Mouse (Mus musculus): ENCODE data around the gene Tgfbr3. TPM values are rescaled to one million over a fixed set of nuclear protein-coding genes. Genes with fewer than 3 reads are reported as not detected.
A peak's percentile ranks its signal among the peaks of the same experiment; 100 is the strongest.

The Tgfbr3 gene
- polyA plus RNA-seq, 1 experiment from 2014 or later, result 38.2 TPM

DNA sequence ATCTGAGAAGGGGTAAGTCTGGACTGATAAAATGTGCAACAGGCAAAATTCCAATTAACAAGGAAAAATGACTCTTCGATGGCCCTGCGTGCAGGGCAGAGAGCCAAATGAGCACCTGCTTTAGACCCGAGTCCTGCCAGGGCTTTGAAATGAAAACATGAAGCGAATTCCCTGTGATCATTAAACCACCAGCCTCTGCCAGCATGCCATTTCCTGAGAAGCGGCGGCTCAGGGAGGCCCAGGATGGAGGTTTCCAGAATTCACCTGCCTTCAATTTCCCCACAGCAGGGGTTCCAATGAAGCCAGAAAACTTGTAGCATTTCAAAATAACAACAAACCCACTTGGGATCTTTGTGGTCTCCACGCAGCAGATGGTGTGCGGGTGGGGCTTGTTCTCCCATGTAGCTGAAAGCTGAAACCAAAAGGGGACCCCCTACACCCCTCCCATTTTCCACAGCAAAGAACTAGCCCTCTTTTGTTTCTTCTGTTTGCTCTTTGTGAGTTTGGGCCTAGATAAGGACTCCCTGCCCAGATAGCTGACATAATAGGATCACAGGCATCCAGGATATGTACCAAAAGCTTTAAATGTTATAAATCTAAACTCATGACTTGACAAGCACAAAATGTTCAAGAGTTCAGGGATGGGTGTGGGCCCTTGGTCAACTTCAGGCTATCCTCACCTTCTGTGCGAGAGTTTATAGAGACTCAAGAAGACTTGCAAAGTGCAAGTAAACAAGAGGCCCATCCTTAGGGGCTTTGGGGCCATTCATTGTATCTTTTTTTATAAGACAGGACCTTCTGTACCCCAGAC lies 7.3 kb upstream of the Tgfbr3 start:
- Histone ChIP-seq H3K9me3 (ENCODE audit: control insufficient read depth, low read length) (no peaks in the 10 kb centered on the region), H3K27ac (ENCODE audit: low read depth, low read length) (no peak overlapping the region), H3K4me1 (replicated peaks; ENCODE audit: control insufficient read depth, insufficient read depth, low read length) (peaks cover 8% of the 10 kb centered on the region), H3K9ac (ENCODE audit: low read depth, low read length) (no peak overlapping the region), H3K36me3 (ENCODE audit: control insufficient read depth, insufficient read depth, low read length) (no peaks in the 10 kb centered on the region), H3K4me2 (0 out of 2 replicates have a peak overlapping the region, but pooled peaks have one; percentile 26), H3K27me3 (replicated peaks; ENCODE audit: control insufficient read depth, insufficient read depth, low read length) (no peaks in the 10 kb centered on the region), H3K4me3 (ENCODE audit: low read depth, low read length) (no peak overlapping the region)
- DNase-seq (ENCODE audit: low spot score) (no peak), ATAC-seq (replicated peaks; ENCODE audit: low FRiP score) (no peak)
- WGBS, result 59% methylated on average over 9 of the region's 9 CpGs

DNA sequence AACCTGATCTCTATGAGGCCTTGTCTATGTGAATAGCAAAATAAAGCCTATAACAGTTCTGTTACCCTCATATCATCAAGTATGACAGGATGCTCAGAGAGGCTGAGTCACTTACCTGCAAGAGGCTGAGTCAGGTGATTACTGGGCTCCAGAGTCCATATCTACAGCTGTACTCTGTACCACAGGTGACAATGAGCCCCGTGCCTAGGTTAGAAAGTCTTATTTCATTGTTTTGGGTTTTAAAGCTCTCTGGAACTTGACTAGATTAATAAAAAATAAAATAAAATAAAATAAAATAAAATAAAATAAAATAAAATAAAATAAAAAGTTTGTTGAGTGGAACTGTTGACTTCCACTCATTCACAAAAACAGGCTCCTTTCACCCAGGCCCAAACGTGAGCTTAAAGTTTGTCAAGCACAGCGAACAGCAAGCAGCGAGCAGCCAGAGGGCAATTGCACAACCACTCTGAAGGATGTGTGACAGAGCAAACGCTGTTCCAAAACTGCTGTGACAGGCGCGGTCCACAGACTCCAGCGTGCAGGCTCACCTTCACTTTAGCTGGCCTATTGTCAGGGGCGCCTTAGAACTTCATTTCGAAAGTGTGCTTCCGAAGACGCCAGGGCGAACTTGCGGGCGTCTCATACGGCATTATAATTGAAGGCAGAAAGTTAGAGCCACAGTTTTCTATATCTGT lies 6.5 kb upstream of the Tgfbr3 start:
- H3K4me2 ChIP-seq, result 0 out of 2 replicates have a peak overlapping the region, but pooled peaks have one; percentile 26
- H3K9ac ChIP-seq (ENCODE audit: low read depth, low read length), result no peak overlapping the region
- H3K9me3 ChIP-seq (ENCODE audit: control insufficient read depth, low read length), result no peaks in the 10 kb centered on the region
- no peak overlapping the region for H3K4me3 ChIP-seq (ENCODE audit: low read depth, low read length)
- no peaks in the 10 kb centered on the region for H3K36me3 ChIP-seq (ENCODE audit: control insufficient read depth, insufficient read depth, low read length)
- ATAC-seq (replicated peaks; ENCODE audit: low FRiP score) (no peak), DNase-seq (ENCODE audit: low spot score) (no peak)
- no peak overlapping the region for H3K27ac ChIP-seq (ENCODE audit: low read depth, low read length)
- H3K4me1 ChIP-seq (replicated peaks; ENCODE audit: control insufficient read depth, insufficient read depth, low read length), result peaks cover 8% of the 10 kb centered on the region
- WGBS, result 69% methylated on average over 16 of the region's 16 CpGs
- H3K27me3 ChIP-seq (replicated peaks; ENCODE audit: control insufficient read depth, insufficient read depth, low read length), result no peaks in the 10 kb centered on the region

DNA sequence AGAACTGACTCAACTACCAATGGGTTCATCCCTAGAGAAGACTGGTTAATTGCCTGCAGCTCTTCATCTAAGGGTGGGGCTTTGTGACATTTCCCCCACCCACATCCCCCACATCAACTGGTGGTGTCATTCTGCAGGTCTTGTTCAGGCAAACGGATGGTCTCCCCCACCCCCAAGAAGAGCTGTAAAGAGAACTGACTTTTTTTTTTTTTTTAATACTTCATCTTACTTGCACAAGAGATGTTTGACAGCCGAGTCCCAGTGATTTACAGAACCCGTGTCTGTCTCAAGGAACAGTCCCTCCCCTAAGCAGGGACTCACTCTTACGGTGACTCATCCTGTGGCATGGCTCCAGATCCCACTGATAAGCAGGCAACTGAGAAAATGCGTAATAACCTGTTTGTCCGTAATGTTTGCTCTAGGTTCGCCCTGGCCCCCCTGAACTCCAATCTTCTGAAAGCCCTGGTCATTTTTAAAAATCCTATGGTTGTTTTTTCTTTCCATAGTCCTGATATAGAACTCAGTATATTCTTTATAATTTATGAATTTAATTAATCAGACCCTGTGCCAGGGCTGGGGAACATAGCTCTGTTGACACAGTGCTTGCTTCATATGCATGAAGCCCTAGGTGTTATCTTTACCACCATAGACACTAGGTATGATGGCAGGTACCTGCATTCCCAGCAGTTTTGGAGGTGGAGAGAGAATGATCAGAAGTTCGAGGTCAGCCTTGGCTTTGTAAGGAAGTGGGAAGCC lies 5.8 kb upstream of the Tgfbr3 start:
- WGBS, result 42% methylated on average over 8 of the region's 8 CpGs
- no peak for DNase-seq (ENCODE audit: low spot score)
- H3K9me3 ChIP-seq (ENCODE audit: control insufficient read depth, low read length), result no peaks in the 10 kb centered on the region

DNA sequence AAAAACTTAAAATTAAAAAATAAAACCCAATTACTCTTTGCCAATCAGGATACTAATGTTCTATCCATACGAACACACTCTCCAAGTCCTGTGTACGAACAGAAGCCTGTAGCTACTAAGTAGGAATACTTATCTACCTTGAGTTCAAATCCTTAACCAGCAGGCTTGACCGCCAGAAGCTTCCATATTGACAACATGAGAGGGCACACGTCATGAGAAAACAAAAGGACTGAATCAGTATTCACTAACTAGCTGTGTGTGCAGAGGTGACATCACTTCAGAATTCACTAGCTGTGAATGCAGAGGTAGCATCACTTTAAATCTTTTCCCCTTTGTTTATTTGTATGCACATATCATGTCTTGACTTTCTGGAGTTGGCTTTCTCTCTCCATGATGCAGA lies 4.6 kb upstream of the Tgfbr3 start:
- Histone ChIP-seq H3K4me2 (no peak overlapping the region), H3K9ac (ENCODE audit: low read depth, low read length) (no peak overlapping the region), H3K4me3 (ENCODE audit: low read depth, low read length) (no peak overlapping the region), H3K4me1 (replicated peaks; ENCODE audit: control insufficient read depth, insufficient read depth, low read length) (peaks cover 13% of the 10 kb centered on the region), H3K36me3 (ENCODE audit: control insufficient read depth, insufficient read depth, low read length) (no peaks in the 10 kb centered on the region), H3K27ac (ENCODE audit: low read depth, low read length) (no peak overlapping the region), H3K9me3 (ENCODE audit: control insufficient read depth, low read length) (no peaks in the 10 kb centered on the region), H3K27me3 (replicated peaks; ENCODE audit: control insufficient read depth, insufficient read depth, low read length) (0 out of 2 replicates have a peak, but pooled peaks cover 3% of the 10 kb centered on the region)
- ATAC-seq (replicated peaks; ENCODE audit: low FRiP score), result no peak
- 80% methylated on average over 4 of the region's 4 CpGs for WGBS
- DNase-seq (ENCODE audit: low spot score), result no peak

More for the DNA sequence above, 5.8 kb upstream of the Tgfbr3 start:
- H3K4me3 ChIP-seq (ENCODE audit: low read depth, low read length), result no peak overlapping the region
- H3K4me1 ChIP-seq (replicated peaks; ENCODE audit: control insufficient read depth, insufficient read depth, low read length), result peaks cover 8% of the 10 kb centered on the region
- H3K4me2 ChIP-seq, result no peak overlapping the region
- H3K27ac ChIP-seq (ENCODE audit: low read depth, low read length), result no peak overlapping the region
- H3K36me3 ChIP-seq (ENCODE audit: control insufficient read depth, insufficient read depth, low read length), result no peaks in the 10 kb centered on the region
- H3K9ac ChIP-seq (ENCODE audit: low read depth, low read length), result no peak overlapping the region
- 0 out of 2 replicates have a peak, but pooled peaks cover under 1% of the 10 kb centered on the region for H3K27me3 ChIP-seq (replicated peaks; ENCODE audit: control insufficient read depth, insufficient read depth, low read length)
- ATAC-seq (replicated peaks; ENCODE audit: low FRiP score), result no peak

DNA sequence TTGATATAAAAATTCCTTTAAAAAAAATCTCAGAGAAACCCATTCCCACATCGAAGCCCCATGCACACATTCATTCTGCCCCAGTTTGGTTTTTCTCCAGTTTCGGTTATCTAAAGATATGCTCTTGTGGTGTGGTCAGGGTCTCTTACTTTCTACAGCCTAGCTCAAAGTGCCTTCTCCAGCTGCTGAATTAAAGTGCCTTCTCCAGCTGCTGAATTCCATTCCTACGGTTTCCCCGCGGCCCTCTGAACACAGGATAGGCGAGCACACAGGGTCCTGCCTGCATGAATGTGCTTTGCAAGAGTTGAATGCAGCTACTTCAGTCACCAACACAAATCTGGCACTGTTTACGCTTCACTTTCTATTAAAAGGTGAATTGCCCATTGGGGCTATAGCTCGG lies 557 bp upstream of the Tgfbr3 start:
- DNase-seq (ENCODE audit: low spot score), result no peak
- ATAC-seq (replicated peaks; ENCODE audit: low FRiP score), result no peak
- Histone ChIP-seq H3K36me3 (ENCODE audit: control insufficient read depth, insufficient read depth, low read length) (no peaks in the 10 kb centered on the region), H3K9me3 (ENCODE audit: control insufficient read depth, low read length) (no peaks in the 10 kb centered on the region), H3K4me3 (ENCODE audit: low read depth, low read length) (peak overlapping the region; percentile 93), H3K4me1 (replicated peaks; ENCODE audit: control insufficient read depth, insufficient read depth, low read length) (peaks cover 15% of the 10 kb centered on the region), H3K9ac (ENCODE audit: low read depth, low read length) (no peak overlapping the region; the same call in 1 of the 2 replicates), H3K27me3 (replicated peaks; ENCODE audit: control insufficient read depth, insufficient read depth, low read length) (0 out of 2 replicates have a peak, but pooled peaks cover 3% of the 10 kb centered on the region), H3K4me2 (peak overlapping the region; percentile 93), H3K27ac (ENCODE audit: low read depth, low read length) (no peak overlapping the region)
- 40% methylated on average over 8 of the region's 8 CpGs for WGBS

DNA sequence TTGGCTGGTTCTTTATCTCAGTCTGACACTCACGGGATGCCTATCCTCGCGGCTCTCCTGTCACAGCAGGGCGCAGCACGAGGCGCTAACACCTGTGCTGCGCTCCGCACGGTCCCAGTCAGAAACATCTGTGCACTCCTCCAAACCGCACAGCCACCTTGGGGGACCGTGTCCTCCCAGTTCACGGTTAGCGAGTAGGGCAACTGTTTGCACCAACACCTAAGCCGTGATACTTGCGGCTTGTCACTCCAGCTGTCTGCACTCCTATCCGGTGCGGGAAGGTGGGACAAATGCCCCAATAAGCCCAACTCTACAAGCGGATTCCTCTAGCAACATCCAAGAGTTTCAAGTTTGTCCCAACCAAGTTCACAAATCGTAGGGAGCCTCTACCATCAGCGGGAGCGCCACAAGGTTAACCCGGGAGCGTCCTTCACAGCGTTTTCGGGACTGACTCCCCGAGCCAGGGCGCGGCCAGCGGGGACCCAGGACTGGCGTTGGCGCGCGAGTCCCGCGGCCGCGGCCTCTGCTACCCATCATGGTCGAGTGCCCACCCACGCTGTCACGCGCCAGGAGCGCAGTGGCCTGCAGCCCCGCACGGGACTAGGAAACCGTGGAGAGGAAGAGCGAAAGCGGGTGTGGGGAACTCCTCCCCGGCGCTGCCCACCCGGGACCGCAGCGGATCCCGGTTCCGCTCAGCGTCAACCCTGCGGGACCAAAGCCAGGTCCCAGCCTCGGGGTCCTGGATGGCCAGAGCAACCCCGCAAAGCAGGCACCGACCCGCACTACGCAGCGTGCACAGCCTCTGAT lies 799 bp downstream of the Tgfbr3 start:
- DNase-seq (ENCODE audit: low spot score) (peak; percentile 68), ATAC-seq (replicated peaks; ENCODE audit: low FRiP score) (peak; percentile 70)
- Histone ChIP-seq H3K27ac (ENCODE audit: low read depth, low read length) (peak overlapping the region; percentile 88), H3K4me2 (peak overlapping the region; percentile 93), H3K27me3 (replicated peaks; ENCODE audit: control insufficient read depth, insufficient read depth, low read length) (0 out of 2 replicates have a peak, but pooled peaks cover 3% of the 10 kb centered on the region), H3K36me3 (ENCODE audit: control insufficient read depth, insufficient read depth, low read length) (no peaks in the 10 kb centered on the region), H3K9me3 (ENCODE audit: control insufficient read depth, low read length) (no peaks in the 10 kb centered on the region), H3K9ac (ENCODE audit: low read depth, low read length) (peak overlapping the region; percentile 94), H3K4me1 (replicated peaks; ENCODE audit: control insufficient read depth, insufficient read depth, low read length) (peaks cover 15% of the 10 kb centered on the region), H3K4me3 (ENCODE audit: low read depth, low read length) (peak overlapping the region; percentile 93)
- WGBS, result under 1% methylated on average over 62 of the region's 62 CpGs

DNA sequence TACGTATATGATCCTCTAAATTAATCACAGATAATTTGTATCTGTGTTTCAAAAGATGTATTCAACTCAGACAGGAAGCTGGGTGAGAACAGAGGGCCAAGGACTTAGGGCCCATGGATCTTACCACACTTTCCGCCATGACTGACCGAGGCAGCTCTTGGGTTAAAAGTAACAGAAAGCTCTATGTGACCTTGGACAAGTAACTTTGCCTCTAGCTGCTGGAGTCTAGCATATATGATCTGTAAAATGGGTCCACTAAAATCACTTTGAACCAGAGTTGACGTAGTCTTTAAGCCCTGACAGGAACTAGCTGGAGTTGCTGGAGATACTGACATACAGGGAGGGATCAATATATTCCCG lies 1.5 kb downstream of the Tgfbr3 start:
- H3K4me2 ChIP-seq, result peak overlapping the region; percentile 93
- H3K4me3 ChIP-seq (ENCODE audit: low read depth, low read length), result peak overlapping the region; percentile 93
- DNase-seq (ENCODE audit: low spot score) (no peak), ATAC-seq (replicated peaks; ENCODE audit: low FRiP score) (no peak)
- H3K27ac ChIP-seq (ENCODE audit: low read depth, low read length), result peak overlapping the region; percentile 88
- peaks cover 15% of the 10 kb centered on the region for H3K4me1 ChIP-seq (replicated peaks; ENCODE audit: control insufficient read depth, insufficient read depth, low read length)
- no peaks in the 10 kb centered on the region for H3K36me3 ChIP-seq (ENCODE audit: control insufficient read depth, insufficient read depth, low read length)
- WGBS, result 31% methylated on average over 5 of the region's 5 CpGs
- H3K27me3 ChIP-seq (replicated peaks; ENCODE audit: control insufficient read depth, insufficient read depth, low read length), result 0 out of 2 replicates have a peak, but pooled peaks cover 3% of the 10 kb centered on the region
- H3K9ac ChIP-seq (ENCODE audit: low read depth, low read length), result peak overlapping the region; percentile 94
- H3K9me3 ChIP-seq (ENCODE audit: control insufficient read depth, low read length), result no peaks in the 10 kb centered on the region
